Mouse (Mus musculus): ENCODE data around the gene Adtrp.

GRCm38 (mm10) chr13:41847516-41848126, at the start of gene Adtrp:
- no peak for TF ChIP-seq POLR2A (IDR thresholded peaks at IDR 0.05; ENCODE audit: insufficient read depth, low read depth, low read length)
- no peak for TF ChIP-seq CTCF (IDR thresholded peaks at IDR 0.05)
